Mouse (Mus musculus) T-helper 1 cell (primary cell): ENCODE results near the gene Spag17.

Source experiments
- in situ Hi-C: fragments of 300-600 bp; cut with MboI, MseI; formaldehyde crosslinking; loops from one replicate; pipeline ENCODE4 v1.15.1; 2025; ENCODE audit warnings: high pct_unique_total_duplicates

The Spag17 gene

DNA sequence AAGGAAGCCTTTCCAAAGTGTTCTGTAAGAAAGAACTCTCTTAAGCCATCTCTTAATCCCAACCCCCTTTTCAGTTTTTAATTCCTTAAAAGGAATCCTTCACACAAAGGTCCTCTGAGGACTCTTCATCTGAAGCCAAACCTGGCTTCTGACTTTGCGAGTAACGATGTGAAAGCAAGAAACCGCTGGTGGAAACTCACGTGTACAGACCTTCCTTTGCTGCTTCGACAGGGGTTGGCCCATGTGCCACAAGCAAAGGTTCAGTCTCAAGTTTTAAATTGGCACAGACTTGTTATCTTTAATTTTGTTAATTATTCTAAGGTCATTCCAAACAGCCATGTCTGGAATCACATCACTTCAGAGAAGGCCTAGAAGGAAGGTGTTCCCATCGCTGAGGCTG, 79.1 kb downstream of the Spag17 start:
- in situ Hi-C loops: no loop called here

DNA sequence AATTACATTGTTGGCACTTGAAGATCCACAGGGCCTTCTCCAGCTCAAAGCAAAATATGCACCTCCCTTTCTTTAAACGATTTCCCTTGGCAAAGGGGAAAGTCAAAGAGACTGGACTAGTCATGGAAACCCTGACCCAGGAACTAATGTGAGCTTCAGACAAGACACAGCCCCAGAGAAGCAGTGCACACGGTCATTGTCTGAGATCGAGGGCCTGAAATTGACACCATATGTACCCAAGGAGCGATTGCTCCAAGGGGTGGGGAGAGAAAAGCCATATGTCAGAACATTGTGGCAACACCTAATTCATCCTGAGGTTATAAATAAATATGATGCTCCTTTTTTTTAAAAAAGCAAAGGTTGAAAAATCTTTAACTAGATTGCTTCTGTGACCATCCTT, 80.7 kb downstream of the Spag17 start:
- in situ Hi-C loops: no loop called here

DNA sequence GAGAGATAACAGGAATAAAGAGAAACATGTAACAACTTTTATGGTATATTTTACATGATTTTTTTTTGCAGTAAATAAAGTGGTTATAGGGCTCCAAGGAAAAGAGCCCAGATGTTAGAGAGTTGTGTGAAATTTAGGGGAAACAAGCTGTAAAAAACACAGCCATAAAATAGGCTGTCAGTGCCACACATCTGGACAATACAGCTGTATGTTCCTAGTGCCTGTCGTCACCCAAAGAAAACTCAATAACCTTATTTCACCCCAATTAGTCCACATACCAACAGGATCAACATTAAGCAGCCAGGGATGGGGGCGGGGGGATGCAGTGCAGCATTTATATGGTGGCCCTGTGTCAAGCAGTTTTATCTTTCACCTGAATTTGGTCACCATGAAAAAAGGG, 81.1 kb downstream of the Spag17 start:
- in situ Hi-C loops: no loop called here

DNA sequence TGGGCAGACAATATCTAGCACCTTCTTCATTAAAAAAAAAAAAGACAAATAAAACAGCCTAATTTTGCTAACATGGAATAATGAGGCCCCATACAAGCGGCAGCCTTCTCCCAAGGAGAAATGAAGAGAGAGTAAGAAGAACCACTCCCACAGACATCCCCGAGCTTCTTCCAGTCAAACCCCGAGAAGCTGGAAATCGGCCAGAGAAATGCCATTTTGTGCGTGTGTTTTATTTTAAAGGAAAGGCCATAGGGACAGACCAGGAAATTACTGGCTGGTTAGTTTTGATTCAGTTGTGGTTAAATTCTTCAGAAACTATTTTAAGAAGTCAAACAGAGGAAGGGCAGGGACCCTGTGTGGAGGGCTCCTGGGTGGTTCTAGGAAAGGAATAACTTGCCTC, 85.6 kb downstream of the Spag17 start:
- in situ Hi-C loops: no loop called here

DNA sequence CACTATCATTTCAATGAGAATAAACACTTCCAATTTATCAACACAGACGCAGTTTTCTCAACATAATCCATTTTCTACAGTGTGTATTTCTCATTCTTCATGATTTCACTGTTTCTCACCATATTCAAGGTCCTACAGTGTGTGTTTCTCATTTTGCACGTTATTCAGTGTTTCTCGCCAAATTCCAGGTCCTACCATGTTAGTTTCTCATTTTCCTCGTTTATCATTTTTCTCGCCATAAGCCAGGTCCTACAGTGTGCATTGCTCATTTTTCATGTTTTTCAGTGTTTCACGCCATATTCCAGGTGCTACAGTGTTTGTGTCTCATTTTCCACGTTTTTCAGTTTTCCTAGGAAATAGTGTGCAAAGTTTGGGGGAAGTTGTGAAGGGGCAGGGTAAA, 95.8 kb downstream of the Spag17 start:
- in situ Hi-C loops: no loop called here

DNA sequence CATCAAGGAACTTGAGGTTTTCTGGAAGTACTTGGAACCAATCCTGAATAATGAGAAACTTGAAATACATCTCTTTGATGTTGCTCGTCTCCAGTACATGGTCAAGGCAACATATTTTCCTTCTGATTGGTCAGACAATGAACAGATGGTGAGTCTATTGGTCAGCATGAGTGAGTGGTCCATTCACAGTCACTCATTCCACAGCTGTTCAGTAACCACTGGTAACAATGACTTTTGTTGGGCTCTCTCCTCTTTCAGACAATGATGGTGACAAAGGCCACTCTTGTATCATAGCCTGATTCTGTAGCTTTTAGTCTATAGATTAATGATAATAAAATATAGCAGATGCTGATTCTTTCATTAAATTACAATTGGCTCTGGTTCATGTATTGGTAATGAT, 119.5 kb downstream of the Spag17 start:
- in situ Hi-C loops: no loop called here

DNA sequence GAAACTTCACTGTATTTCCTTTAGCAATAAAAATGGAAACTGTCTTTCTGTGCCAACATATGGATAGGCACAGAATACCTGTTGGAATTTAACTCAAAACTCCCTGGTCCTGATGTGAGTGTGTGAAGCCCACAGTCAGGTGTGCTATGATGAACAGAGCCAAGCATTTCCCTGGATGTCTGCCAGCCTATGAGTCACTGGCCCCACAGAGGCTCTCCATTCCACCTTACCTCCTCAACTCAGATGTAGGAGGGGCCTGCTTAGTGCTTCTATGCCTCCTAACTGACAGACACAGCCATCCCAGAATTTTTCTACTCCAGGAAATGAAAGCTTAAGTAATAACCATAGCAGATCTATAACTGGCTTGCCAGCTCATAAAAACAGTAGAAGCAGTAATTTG, 124.6 kb downstream of the Spag17 start:
- in situ Hi-C loops: no loop called here

DNA sequence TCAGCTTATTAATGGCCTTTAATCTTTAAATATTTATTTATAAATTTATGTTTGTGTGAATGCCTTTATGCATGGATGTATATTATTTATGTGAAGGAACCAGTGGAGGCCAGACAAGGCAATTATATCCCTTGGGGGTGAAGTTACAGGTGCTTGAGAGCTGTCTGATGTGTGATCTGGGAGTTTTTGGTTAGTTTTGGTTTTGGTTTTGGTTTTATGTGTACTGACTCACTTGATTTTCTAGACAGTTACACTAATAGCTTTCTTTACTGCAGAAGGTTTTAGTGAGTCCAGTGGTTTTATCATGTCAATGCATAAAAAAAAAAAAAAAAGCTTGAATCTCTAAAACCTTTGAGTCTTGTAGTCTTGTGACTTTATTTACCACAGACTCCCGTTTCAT, 128.9 kb downstream of the Spag17 start:
- in situ Hi-C loops: no loop called here

DNA sequence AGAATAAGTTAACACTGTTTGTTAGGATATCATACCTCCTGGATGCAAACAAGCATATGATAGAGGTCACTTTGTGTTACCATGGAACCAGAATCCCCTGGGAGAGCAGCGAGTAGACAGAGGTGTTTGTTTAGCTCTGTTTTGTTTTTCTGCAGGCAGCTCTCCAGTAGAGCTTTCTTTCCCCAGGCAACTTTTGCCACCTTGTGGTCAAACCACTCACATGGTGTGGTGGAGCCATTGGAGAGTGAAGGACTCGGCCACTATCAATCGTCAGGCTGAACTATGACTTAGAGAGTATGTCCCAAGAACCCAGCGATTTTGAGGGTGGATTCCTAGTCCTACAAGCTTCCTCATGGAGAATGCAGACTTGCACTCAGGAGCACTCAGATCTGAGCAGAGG, 146.1 kb downstream of the Spag17 start:
- in situ Hi-C loops: no loop called here

DNA sequence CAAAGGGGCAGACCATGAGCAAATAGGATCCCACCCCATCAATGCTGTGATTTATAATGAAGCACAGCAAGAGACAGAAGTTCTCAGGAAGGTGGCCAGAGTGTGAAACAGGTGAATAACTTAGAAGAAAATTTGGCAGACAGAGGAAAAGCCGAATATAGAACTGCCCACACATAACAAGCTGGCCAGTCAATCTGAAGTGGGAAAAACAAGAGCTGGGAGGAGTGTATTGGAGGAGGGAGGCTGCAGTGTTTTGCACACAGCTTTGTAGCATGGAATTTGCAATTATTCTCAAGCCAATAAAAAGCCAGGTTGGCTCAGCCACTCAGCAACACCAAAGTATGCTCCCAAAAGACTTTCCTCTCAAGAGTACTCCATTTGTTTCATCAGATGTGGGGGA, 147.8 kb downstream of the Spag17 start:
- in situ Hi-C loops: no loop called here

DNA sequence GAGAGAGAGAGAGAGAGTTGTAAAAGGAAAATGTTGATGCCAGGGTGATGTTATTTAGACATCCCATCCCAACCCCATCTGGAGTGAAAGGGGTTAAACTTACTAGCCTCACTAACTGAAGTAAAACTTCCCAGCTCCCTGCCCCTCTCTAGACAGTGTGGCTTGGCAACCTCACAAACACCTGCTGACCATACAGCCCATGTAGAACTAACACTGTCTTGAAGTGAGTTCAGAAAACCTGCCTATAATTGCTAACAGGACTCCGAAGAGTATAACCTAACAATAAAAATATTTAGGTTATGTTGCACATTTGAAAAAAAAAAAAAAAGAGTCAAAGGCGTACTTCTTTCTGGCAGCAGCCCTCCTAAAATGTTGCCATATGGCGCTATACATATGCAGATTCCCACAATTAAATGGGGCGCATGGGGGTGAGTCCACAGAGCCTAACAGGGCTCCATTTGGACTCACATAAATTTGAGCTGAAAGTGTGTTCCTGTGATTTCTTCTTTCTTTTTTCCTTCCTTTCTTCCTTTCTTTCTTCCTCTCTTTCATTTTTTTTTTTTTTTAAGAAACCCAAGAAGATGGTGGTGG, 149.3 kb downstream of the Spag17 start:
- in situ Hi-C loops: no loop called here

DNA sequence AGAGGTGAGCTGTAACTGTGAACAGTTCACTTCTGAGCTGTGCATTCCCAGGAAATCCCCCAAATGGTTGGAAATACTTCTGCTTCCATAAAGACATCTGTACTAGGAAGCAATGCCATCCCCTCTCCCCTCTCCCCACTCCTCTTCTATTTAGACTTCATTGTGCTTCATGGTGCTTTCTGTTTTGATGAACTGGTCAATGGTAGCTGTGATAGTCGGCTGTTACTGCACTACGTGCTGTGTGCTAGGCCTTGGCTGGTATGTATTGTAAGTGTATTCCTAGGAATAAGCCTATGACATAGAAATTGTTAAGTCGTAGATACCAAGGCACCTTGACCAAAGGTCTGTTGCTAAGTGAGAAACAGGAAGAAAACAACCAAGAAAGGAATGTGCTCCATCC, 149.9 kb downstream of the Spag17 start:
- in situ Hi-C loops: no loop called here

DNA sequence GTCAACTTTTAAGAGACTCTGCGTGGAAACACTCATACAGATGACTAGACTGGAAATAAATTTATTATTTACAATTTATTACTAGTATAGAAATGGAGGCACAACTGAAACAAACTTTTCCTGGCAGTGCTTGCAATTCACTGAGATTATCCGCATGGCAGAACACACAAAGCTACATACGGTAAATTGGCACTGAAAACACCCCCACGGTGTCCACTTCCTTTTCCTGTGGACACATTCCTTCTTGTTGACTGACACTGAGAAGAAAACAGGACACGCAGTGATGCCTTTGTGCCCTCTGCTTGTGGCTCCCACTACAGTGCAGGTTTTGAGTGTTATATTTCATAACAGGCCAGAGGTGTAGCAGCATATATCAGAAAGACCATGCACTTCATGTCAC, 151.6 kb downstream of the Spag17 start:
- in situ Hi-C loops: no loop called here

DNA sequence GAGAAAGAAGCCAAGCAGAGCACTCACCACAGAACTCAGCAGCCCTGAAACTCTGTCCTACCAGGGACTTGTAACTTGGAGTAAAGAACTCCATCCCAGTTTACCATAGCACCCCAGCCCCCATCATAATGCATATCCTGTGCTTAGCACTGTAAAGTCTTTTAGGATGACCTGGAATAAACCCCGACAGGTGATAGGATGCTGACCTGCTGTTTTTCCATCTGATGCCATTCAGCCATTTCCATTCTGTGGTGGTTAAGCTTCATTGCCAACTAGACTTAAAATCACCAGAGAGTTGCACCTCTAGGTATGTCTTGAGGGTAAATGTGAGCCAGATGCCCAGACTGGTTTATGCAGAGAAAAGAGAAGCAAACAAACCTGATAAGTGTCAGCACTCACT, 189.2 kb downstream of the Spag17 start:
- in situ Hi-C loops: no loop called here

DNA sequence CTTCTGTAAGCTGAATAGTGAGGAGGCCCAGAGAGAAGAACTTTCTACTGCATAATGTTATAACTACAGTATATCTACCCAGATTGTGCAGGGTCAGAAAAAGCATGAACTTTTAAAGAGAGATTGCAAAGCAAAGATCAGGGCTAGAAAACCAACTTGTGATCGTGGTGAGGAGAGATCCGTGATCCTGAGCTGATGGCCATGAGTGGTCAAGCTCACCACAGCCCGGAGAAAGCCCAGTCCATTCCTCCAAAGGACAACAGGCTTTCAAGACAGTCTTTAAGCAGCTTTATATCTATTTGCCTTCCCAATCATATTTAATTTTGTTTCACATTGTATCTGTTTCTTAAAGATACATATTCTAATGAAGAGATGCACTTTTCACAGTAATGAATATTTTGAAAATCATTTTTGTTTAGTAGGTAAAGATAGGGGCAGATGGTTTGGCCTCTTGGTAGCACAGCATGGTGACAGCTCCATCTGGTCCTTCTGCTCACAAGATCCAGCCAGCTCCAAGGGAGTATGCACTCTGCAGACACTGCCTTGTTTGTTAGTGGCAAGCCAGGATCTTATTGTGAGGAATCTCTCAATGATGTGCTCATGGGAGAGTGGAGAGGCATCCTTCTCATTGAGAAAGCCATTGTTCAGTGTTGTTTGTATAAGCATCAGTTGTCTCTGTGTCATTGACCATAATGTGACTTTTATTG, 217.3 kb downstream of the Spag17 start:
- in situ Hi-C loops: no loop called here

DNA sequence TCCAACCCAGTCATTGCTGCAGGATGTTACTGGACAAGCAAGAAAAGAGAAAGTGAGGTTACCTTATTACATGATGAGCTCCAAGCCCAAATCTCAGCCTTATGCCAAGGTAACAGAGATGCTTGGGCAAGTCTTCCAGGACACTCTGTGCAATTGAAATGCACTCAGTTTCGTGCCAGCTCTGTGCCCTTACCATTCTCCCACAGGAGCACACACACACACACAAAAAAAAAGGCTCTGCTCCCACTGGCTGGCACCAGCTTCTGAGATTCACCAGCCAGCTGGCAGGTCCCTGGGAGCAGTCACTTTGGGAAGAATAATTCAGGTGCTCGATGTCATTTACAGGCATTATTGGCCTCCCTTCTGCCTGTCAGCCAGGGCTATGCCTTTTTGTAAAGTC, 221.5 kb downstream of the Spag17 start:
- in situ Hi-C loops: no loop called here

DNA sequence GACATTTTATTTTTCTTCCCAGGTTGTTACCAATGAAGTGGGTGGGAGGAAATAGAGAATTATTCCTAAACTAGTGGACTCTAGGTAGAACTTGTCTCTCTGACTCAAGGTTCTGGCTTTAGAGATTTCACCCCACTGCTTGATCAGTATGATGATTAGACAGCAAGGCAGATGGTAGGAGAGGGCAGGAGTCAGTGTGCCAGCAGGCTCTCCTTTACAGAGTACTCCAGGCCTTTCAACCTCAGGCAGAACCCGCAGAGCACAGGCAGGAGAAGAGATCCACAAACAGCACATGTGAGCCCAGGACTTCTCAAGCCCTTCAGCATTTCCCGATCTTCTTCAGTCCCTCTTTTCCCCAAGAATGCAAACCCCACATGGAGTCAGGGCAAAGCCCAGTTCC, 233.5 kb downstream of the Spag17 start:
- in situ Hi-C loops: no loop called here

DNA sequence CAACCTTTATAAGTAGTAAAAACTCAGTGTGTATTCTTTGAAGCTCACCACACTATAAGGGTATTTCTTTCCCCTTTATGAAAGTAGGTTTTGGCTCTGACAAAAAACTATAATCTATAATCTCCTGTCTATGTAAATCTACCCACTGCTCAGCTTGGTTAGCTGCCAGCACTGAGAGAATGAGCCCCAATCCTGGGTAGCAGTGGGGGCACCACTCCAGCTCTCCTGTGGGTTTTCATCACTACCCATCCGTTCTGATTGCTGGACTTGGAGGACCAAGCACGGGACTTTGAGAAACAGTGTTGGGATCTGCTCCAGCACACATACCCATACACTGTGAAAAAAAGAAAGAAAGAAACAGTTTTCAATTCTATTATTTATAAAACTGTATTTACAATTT, 236.8 kb downstream of the Spag17 start:
- in situ Hi-C loops: no loop called here

DNA sequence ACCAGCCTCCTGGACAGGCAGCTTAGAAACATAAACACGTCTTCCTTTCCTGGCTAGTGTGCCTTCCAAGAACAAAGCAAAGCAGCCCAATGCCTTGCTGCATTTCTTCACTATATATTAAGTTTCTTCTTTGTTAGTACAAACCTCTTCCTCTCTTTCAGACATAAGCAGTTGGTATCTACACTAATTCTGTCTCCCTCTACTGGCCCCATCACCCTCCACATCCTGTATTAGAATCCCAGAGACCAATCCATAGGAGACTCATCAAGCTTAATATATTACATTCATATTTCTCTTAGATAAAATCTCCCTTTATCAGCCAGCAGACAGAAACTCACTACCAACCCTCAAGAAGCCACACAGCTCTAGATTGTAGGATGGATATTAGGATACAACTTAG, 237.2 kb downstream of the Spag17 start:
- in situ Hi-C loops: no loop called here

DNA sequence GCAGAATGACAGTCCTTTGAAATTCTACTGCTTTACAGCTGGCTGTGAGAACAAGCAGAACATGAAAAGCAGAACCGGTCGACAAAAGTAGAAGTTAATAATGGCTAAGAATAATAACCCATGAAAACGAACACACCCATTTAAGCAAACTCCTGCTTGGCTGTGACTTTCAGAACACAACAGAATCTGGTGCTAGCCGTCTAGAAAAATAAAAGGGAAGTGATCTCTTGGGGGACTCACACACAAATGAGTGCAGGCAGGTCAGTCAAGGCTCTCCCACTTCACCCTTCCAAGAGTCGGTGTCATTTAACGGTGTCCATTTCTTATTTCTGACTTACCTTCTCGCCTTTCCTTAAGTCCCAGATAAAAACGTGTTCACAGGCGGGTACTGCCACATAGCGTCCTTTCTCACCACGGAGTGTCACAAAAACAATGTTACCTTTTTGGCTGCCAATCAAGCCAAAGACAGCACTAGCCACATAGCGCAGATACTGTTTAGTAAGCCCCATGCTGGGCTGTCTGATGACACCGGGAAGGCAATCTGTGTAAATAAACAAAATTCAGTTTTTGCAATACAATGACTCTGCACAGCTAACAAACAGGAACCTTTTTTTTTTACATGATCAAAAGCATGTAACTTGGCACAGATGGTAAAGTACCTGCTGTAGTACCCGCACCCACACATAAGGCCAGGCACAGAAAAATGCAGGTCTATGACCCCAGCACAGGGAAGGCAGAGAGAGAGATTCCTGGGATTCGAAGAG, 275.7 kb downstream of the Spag17 start:
- in situ Hi-C loops: no loop called here

DNA sequence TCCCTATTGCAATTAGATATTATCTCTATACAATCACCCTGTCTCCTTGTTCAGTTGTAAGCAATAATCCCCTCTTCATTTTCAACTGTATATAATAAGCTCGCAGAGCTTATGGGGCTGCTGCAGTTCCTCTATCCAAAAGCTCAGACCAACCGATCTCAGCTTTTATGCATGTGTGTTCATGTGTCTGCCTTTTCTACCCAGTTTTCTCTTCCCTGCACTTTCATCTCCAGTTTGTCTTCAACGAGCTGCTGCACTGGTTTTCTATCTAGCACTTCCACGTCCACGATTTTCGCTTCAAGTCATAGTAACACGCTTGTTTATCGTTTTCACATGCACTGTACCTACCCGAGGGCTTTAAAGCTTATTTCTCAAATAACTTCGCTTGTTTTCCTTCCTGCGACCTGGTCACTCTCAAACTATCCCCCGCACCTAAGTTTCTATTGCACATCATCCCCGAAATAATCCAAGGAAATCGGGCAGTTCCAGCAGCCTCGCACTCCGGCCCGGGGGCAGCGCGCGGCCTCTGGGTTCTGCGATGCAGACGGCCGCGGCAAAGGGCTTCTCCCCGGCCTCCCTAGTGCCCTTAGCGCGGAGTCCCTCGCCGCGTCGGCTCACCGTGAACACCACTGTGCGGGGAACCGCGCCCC, 276.6 kb downstream of the Spag17 start:
- in situ Hi-C loops: no loop called here

DNA sequence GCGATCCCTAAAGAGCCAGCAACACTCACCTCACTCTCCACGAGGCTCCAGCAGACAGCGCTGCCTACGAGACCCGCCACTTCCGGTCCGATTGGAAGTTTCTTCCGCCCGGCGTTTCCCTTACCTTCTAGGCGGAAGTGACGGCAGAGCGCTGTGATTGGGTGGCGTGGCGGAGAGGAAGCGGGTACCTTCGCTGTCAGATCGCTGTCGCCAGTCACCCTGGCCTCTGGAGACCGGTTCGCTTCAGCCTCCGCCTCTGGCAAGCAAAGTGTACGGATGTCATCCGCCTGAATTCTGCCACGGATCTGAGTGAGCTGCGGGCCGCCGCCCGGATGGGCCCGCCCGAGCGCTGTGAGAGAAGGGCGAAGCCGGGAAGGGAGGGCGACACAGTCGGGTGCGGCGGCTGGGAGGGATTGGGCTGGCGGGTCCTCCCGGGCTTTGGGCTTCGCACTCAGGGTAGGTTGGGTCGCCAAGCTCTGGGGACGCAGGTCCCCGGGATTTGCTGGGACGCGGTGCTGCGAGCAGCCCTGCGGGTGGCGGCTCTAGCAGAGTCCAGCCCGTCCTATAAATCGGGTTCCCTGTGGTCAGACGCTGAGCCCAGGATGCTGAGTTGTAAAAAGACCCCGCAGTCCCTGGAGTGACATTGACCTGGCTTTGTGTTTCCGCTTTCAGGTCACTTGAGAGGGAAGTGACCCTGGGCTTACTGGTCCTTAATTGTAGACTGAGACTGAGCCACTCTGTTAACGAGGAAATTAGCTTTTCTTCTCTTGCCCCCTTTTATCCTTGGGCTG, 277.3 kb downstream of the Spag17 start, which contains the start of the genes Gdap2 and Wdr3:
TSS of gene Gdap2 (plus strand) at position 67 of the 791 bp plus-strand sequence.
TSS of gene Wdr3 (minus strand) at position 93 of the 791 bp plus-strand sequence.
- in situ Hi-C loops: no loop called here
